Mouse (Mus musculus): ENCODE results near the gene Atp5d.

Atp5d gene

GRCm38 (mm10) chr10:80187739-80188138 is 49.3 kb downstream of the Atp5d start:
- DNase-seq: no peak

GRCm38 (mm10) chr10:80188453-80189024 is 50.1 kb downstream of the Atp5d start:
- DNase-seq: no peak

GRCm38 (mm10) chr10:80189999-80190398 is 51.6 kb downstream of the Atp5d start:
- DNase-seq: no peak

GRCm38 (mm10) chr10:80190491-80191051 is 52.1 kb downstream of the Atp5d start:
- peak in 1 of 2 experiments; percentile 61 for DNase-seq

GRCm38 (mm10) chr10:80193976-80194375 is 55.5 kb downstream of the Atp5d start:
- DNase-seq: no peak

GRCm38 (mm10) chr10:80194441-80194840 is 56.0 kb downstream of the Atp5d start:
- DNase-seq: no peak

Measured in cerebellum, postnatal 10 days (tissue).